Mouse (Mus musculus): Measurements from ENCODE around the gene Rps27a. TPM values are rescaled to one million over a fixed set of nuclear protein-coding genes. Genes with fewer than 3 reads are reported as not detected.

Gene Rps27a
- polyA plus RNA-seq (2014; fragmentation: Illumina TruSeq; extraction: RNeasy Lipid Tissue Mini Kit (QIAGEN cat#74804); ENCODE audit: low read depth, low replicate concordance) = 510 TPM

GRCm38 (mm10) chr11:29547752-29548503, at the start of gene Rps27a, which contains the start of gene Clhc1:
Gene Rps27a, minus strand, starts transcription at chr11:29548109.
Gene Clhc1, plus strand, starts transcription at chr11:29547950.

DNA sequence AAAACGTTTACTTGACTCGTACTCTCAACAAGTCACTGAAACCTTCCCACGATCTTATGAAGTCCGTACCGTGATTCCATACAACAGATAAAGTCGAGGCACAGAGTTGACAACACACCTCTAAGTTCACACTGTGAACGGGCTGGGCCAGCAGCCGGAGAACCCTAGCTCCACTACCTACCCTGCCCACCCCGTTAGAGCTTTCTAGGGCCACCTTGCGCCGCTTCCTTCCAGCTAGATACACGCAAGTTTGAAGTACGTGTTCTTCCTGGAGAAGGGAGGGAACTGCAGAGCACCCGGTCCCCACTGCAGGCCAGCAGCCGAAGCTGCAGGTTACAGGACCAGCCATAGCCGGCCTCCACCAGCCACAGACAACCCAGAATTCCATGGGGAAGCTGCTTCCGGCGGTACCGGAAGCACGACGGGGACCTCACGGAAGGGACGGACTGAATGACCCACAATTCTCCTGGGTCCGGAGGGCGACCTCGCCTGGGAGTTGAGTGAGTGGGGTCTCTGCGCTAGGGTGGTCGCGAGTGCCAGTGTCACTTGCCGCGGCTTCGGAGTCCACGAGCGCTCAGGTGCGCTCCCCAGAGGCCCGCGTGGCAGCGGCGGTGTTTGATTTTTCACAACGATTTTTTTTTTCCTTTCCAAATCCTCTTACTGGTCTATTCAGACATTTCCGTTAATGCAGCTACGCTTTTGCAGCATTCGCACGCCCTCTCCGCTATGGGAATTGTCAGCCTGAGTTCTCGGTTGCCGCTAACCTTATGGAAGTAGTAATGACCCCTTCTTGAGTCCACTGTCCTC, 21.7 kb downstream of the Rps27a start, which contains the start of gene Mtif2:
Gene Mtif2, plus strand, starts transcription at position 421 of the 807 bp plus-strand sequence.

GRCm38 (mm10) chr11:29514682-29515412, 33.1 kb downstream of the Rps27a start, which contains the start of gene Prorsd1:
Gene Prorsd1, minus strand, starts transcription at chr11:29515033.

Other genes with a start within 250 kb of the Rps27a start
- 3.5 TPM for gene Ccdc88a, start 174.5 kb downstream of the Rps27a start, polyA plus RNA-seq (2014; fragmentation: Illumina TruSeq; extraction: RNeasy Lipid Tissue Mini Kit (QIAGEN cat#74804); ENCODE audit: low read depth, low replicate concordance)
- gene Prorsd1, start 33.1 kb downstream of the Rps27a start, polyA plus RNA-seq (2014; fragmentation: Illumina TruSeq; extraction: RNeasy Lipid Tissue Mini Kit (QIAGEN cat#74804); ENCODE audit: low read depth, low replicate concordance) = 28.1 TPM
- gene Mtif2, start 21.7 kb downstream of the Rps27a start, polyA plus RNA-seq (2014; fragmentation: Illumina TruSeq; extraction: RNeasy Lipid Tissue Mini Kit (QIAGEN cat#74804); ENCODE audit: low read depth, low replicate concordance) = 47.1 TPM
- not detected for gene Clhc1, start 159 bp downstream of the Rps27a start, polyA plus RNA-seq (2014; fragmentation: Illumina TruSeq; extraction: RNeasy Lipid Tissue Mini Kit (QIAGEN cat#74804); ENCODE audit: low read depth, low replicate concordance)
- gene Rtn4, start 144.8 kb upstream of the Rps27a start, polyA plus RNA-seq (2014; fragmentation: Illumina TruSeq; extraction: RNeasy Lipid Tissue Mini Kit (QIAGEN cat#74804); ENCODE audit: low read depth, low replicate concordance) = 72.3 TPM

Data from heart, adult 10 weeks (tissue).